Mouse (Mus musculus) neural tube, embryonic 14.5 days (tissue): ENCODE data around the gene Ttpal. TPM values are rescaled to one million over a fixed set of nuclear protein-coding genes. Genes with fewer than 3 reads are reported as not detected.
A peak's percentile ranks its signal among the peaks of the same experiment; 100 is the strongest.

Experiments
- ATAC-seq: fragments of 200-750 bp; cut with Nextera tagmentation; 2 replicates; pipeline ENCODE4 v1.8.0; 2017; ENCODE audit warnings: low read depth, mild to moderate bottlenecking, moderate TSS enrichment, moderate library complexity
- H3K27ac ChIP-seq: fragments of 300-500 bp; sonication (generic); 2 replicates; pipeline ENCODE4 v1.5.1; 2014; ENCODE audit warnings: low read depth, mild to moderate bottlenecking, control low read depth, low read length, moderate library complexity, mixed read lengths
- H3K27me3 ChIP-seq: fragments of 300-500 bp; sonication (generic); 2 replicates; pipeline ENCODE4 v1.6.1; 2014; ENCODE audit warnings: low read length; ENCODE audit not compliant: control insufficient read depth, insufficient read depth
- H3K36me3 ChIP-seq: fragments of 300-500 bp; sonication (generic); 2 replicates; pipeline ENCODE4 v1.6.1; 2014; ENCODE audit warnings: low read length, mixed read lengths; ENCODE audit not compliant: control insufficient read depth, insufficient read depth
- H3K4me1 ChIP-seq: fragments of 300-500 bp; sonication (generic); 2 replicates; pipeline ENCODE4 v1.6.1; 2014; ENCODE audit warnings: low read length; ENCODE audit not compliant: control insufficient read depth, insufficient read depth
- H3K4me2 ChIP-seq: fragments of 300-500 bp; sonication (generic); 2 replicates; pipeline ENCODE4 v1.6.1; 2014; ENCODE audit warnings: mild to moderate bottlenecking, low read depth, low read length, control low read depth
- H3K4me3 ChIP-seq: fragments of 300-500 bp; sonication (generic); 2 replicates; pipeline ENCODE4 v1.5.1; 2014; ENCODE audit warnings: low read depth, low read length, control low read depth, mixed read lengths
- H3K9ac ChIP-seq: fragments of 300-500 bp; sonication (generic); replicated peaks from 2 replicates; pipeline ENCODE4 v1.6.1; 2014; ENCODE audit warnings: low read depth, mild to moderate bottlenecking, control low read depth, low read length, mixed read lengths
- H3K9me3 ChIP-seq: fragments of 300-500 bp; sonication (generic); 2 replicates; pipeline ENCODE4 v1.6.1; 2016; ENCODE audit warnings: low read length; ENCODE audit not compliant: control insufficient read depth
- WGBS: fragments of 180-500 bp; shearing (Covaris S2); extraction: QIAGEN DNeasy Blood & Tissue Kit; methylation state at CpG from one replicate; pipeline ENCODE4 v1.1.7; 2014; 5-methylcytosine and 5-hydroxymethylcytosine counted together
- polyA plus RNA-seq: library from polyadenylated mRNA; unstranded; fragments of >200 nt; fragmentation: Nextera tagmentation; extraction: Ambion mirVana; gene quantifications from 2 replicates; pipeline ENCODE4 v1.2.1, GENCODE M21; 2014

The Ttpal gene
- polyA plus RNA-seq, 1 experiment from 2014 or later = 45.5 TPM

DNA sequence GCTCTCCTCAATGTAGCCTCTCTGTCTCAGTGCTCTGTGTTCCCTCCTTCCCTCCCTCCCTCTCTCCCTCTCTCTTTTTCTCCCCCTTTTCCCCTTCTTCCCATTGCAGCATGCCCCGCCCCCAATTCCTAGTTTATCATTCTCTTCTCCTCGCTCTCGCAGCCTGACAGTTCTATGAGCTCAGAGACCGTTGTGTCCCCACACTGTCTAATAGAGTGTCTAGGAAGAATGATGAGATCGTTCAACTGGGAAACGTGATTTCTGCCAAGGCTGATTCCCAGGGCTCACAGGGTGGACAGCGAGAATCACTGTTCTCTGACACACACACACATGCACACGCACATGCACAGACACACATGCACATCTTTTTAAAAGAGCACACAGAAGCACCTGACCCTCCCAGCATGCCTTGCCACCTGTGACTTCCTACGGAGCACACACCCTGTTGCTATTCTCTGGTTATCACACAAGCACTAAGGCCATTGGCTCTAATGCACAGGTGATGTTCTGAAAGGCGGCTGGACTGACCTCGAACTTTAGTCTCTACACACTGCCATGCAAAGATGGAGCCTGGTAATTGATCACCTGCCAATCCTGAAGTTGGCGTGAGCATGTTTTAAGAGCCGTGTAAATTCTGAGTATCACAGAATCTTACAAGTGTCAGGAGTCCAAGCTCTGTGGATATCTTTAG is 40.7 kb upstream of the Ttpal start:
- peaks cover 4% of the 10 kb centered on the region; the same call in 1 of the 2 replicates for H3K4me1 ChIP-seq
- 51% methylated on average over 13 of the region's 13 CpGs for WGBS
- peak overlapping the region; percentile 60 for H3K27ac ChIP-seq
- no peaks in the 10 kb centered on the region for H3K9me3 ChIP-seq
- H3K4me3 ChIP-seq = no peak overlapping the region
- no peak overlapping the region for H3K4me2 ChIP-seq
- H3K36me3 ChIP-seq = no peaks in the 10 kb centered on the region
- peak; percentile 51 for ATAC-seq
- H3K27me3 ChIP-seq = no peaks in the 10 kb centered on the region
- no peak overlapping the region for H3K9ac ChIP-seq

DNA sequence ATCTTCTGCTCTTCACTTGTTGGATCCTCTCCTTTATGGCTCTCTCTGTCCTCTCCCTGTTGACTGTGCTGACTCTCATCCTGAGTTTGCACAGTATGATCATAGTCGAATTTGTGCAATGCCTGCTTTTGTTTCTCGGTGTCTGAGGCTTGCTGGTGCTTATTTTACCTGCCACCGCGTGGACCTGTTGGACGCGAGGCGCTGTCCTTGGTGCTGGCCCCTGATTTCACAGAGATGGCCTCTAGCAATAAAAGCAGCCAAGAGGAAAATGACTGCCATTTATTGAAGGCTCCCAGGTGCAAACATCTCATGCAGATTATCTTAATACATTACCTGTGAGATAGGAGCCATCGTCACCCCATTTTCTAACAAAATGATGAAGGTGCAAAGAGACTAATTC is 37.5 kb upstream of the Ttpal start:
- Histone ChIP-seq H3K4me3 (no peak overlapping the region), H3K9me3 (no peaks in the 10 kb centered on the region), H3K9ac (no peak overlapping the region), H3K4me2 (no peak overlapping the region), H3K27me3 (no peaks in the 10 kb centered on the region), H3K36me3 (no peaks in the 10 kb centered on the region), H3K27ac (no peak overlapping the region), H3K4me1 (peaks cover 4% of the 10 kb centered on the region; the same call in 1 of the 2 replicates)
- no peak for ATAC-seq
- WGBS = 32% methylated on average over 8 of the region's 8 CpGs

DNA sequence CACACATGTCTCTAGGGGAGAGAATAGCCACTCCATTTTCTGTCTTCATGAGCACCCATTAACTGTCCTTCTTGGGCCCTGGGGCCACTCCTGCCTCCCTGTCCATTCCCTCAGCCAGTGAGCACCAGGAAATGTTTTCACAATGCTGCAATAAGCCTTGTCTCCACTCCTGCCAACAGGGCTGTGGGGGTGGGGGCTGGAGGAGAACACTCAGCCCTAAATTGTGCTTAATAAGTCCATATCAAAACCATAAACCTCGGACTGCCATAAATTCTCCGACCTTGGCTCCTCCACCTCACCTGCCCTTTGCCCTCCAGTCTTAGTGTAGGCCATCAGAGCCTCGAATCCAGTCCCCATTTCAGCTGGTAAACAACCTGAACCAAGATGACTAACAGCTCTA is 27.8 kb upstream of the Ttpal start:
- no peaks in the 10 kb centered on the region for H3K36me3 ChIP-seq
- H3K4me2 ChIP-seq = no peak overlapping the region
- no peaks in the 10 kb centered on the region for H3K9me3 ChIP-seq
- no peak overlapping the region for H3K27ac ChIP-seq
- no peak overlapping the region for H3K4me3 ChIP-seq
- no peaks in the 10 kb centered on the region for H3K4me1 ChIP-seq
- H3K27me3 ChIP-seq = no peaks in the 10 kb centered on the region
- no peak overlapping the region for H3K9ac ChIP-seq
- ATAC-seq = no peak
- 85% methylated on average over 3 of the region's 3 CpGs for WGBS

DNA sequence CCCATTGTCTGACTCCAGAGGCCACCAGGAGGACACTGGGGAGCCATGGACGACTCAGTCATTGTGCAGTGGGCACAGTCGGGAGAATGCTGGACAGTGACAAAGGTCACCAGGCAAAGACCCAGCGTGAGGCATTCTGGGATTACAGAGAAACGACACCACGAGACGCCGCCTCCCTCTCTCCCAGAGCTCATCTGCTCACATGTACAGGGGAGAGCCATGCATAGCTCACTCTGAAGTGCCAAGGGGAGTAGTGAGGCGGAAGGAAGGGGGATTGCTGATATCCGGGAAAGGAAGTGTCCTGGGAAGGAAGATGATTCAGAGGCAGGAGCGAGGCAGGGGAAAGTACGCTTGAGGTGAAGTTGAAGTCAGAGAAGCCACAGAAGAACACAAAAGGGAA is 26.9 kb upstream of the Ttpal start:
- H3K9ac ChIP-seq = no peak overlapping the region
- WGBS = 48% methylated on average over 11 of the region's 11 CpGs
- H3K4me2 ChIP-seq = no peak overlapping the region
- H3K36me3 ChIP-seq = no peaks in the 10 kb centered on the region
- H3K27me3 ChIP-seq = no peaks in the 10 kb centered on the region
- H3K9me3 ChIP-seq = no peaks in the 10 kb centered on the region
- no peak for ATAC-seq
- H3K27ac ChIP-seq = no peak overlapping the region
- H3K4me3 ChIP-seq = no peak overlapping the region
- no peaks in the 10 kb centered on the region for H3K4me1 ChIP-seq

DNA sequence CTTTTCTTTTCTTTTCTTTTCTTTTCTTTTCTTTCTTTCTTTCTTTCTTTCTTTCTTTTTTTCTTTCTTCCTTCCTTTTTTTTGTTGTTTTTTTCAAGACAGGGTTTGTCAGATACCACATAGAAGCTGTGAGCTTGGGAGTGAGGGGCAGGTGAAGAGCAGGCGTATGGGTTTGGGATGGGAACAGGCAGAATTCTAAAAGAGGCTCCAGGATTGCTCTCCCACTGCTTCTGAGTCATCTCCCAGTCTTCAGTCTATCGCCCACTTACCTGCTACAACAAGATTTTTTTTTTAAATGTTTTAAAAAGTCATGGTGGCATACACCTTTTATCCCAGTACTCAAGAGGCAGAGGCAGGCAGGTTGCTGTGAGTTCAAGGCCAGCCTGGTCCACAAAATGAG is 24.1 kb upstream of the Ttpal start:
- no peak overlapping the region for H3K9ac ChIP-seq
- H3K4me1 ChIP-seq = no peaks in the 10 kb centered on the region

DNA sequence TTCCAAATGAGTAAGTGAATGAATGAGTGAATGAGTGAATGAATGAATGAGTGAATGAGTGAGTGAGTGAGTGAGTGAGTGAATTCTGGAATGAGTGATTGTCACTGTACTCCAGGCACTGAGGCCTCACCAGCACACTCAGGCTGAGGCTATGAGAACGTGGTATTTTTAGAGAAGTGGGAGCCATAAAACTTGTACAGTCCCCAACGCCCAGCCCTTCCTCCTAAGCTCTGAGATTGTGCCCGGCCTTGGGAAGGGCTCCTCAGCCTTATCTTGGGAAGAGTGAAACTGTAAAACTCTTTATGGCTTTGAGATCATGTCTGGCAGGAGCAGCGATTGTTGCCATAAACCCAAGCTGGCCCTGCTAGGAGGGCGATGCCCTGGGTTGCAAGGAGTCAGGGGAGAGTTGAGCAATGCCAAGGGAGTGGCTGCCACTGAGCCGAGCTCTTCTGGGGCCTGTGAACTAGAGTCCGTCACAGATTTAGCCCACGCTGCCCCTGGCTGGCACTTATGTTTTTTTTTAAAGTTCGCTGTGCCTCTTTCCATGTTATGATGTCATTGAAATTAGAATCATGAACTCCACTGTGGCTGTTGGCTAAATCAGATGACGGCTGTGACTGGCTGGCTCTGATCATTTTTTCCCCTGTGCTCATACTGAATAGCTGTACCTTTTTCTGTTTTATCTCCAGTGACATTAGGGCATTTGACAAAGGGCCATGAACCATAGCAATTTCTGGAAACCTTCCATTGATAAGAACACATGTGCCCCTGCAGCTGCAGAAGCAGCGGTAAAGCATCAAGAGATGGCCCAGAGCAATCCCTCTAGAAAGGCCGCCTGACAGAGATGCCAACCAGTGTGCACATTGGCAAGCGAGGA is 21.8 kb upstream of the Ttpal start:
- Histone ChIP-seq H3K27ac (no peak overlapping the region), H3K9ac (no peak overlapping the region), H3K9me3 (no peaks in the 10 kb centered on the region), H3K27me3 (no peaks in the 10 kb centered on the region), H3K4me3 (no peak overlapping the region), H3K4me2 (no peak overlapping the region), H3K4me1 (no peaks in the 10 kb centered on the region), H3K36me3 (no peaks in the 10 kb centered on the region)
- no peak for ATAC-seq
- 79% methylated on average over 13 of the region's 13 CpGs for WGBS

More for the DNA sequence above, 24.1 kb upstream of the Ttpal start:
- Histone ChIP-seq H3K4me2 (no peak overlapping the region), H3K27me3 (no peaks in the 10 kb centered on the region), H3K9me3 (no peaks in the 10 kb centered on the region), H3K36me3 (no peaks in the 10 kb centered on the region), H3K4me3 (no peak overlapping the region), H3K27ac (no peak overlapping the region)
- no peak for ATAC-seq
- WGBS = 86% methylated on average over 2 of the region's 2 CpGs

DNA sequence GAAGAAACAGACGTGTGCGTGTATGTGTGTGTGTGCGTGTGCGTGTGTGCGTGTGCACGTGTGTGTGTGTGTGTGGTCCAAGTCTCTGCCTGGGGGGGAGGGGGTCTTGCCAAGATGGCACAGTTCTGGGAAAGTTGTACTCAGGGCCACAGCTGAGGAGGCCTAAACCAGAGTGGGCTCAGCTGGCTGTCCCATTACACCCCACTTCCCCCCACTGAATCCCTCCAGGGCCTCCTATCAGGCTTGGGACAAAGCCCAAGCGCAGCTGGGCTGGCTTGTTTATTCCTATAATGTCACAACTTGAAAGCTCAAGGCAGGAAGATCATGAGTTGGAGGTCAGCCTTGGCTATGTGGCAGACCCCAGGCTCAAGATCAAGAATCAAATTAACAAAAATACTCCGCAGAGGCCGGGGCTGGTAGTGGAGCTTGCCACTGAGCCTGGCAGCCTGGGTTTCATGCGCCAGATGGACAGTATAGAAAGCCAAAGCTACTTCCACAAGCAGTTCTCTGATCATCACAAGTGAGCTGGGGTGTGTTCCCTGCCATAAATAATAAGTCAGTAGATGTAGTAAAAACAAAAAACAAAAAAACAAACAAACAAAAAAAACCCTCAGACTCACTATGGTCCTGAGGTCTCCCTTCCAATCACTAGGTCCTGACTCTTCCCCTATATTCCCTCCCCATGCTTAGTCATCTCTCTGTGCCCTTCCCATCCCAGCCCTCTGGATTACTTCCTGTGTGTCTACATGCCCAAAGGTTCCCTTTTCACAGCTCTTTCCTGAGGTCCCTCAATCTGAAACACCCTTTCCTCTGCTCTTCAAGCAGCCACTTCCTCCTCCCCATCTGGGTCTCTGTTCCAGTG is 18.7 kb upstream of the Ttpal start:
- Histone ChIP-seq H3K9ac (no peak overlapping the region), H3K27ac (no peak overlapping the region), H3K9me3 (no peaks in the 10 kb centered on the region), H3K4me3 (no peak overlapping the region), H3K27me3 (no peaks in the 10 kb centered on the region), H3K36me3 (no peaks in the 10 kb centered on the region), H3K4me2 (no peak overlapping the region), H3K4me1 (no peaks in the 10 kb centered on the region)
- no peak for ATAC-seq
- WGBS = 82% methylated on average over 10 of the region's 10 CpGs

DNA sequence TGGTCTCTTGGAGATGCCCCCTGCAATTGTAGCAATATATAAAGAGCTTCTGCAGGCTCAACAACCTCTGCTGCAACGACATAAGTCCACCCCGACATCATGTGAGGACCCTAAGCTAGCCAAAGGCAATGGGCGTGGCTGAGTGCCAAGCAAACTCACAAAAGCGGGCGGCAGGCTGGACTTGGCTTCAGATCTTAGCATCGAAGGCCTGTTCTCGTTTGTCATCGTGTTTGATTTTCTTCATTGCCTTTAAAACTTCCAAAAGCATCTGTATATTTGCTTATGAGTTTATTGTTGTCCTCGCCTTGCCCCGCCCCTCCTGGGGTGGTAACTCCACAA is 18.1 kb upstream of the Ttpal start:
- H3K27me3 ChIP-seq = no peaks in the 10 kb centered on the region
- no peak overlapping the region for H3K4me3 ChIP-seq
- H3K9ac ChIP-seq = no peak overlapping the region
- H3K27ac ChIP-seq = no peak overlapping the region
- H3K36me3 ChIP-seq = no peaks in the 10 kb centered on the region
- no peak overlapping the region for H3K4me2 ChIP-seq
- H3K4me1 ChIP-seq = no peaks in the 10 kb centered on the region
- ATAC-seq = no peak
- no peaks in the 10 kb centered on the region for H3K9me3 ChIP-seq
- 79% methylated on average over 10 of the region's 10 CpGs for WGBS
